12 mouse cellular contexts compared by ENCODE assay signal in the genomic region with DNA sequence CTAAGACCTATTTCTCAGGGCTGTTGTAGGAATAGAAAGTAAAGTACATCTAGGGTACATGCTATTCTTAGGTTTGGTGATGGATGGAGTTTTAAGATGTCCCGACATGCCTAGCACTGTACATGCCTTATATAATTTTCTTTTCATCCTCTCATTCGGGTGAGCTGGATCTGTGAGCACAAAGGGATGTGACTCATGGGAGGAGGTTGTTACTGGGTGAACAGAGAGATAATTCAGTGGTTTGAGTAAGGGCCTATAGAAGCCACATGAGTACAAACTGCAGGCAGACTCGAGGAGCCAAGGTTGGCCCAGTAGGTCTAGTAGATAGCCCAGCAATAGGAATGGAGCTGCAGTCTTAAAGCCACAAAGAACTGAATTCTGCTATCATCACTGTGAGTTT.
"Had no signal": no experiment of that assay in that cellular context is flagged by ENCODE, and none has a peak within 500 bp of the region (broad histone marks: within the 10 kb centered on the region; RNA-seq: fewer than 3 reads in every experiment).

No protein-coding gene starts in this region.

- H3K27me3 ChIP-seq: limb, embryonic 13.5 days had no signal

- H3K9me3 ChIP-seq: limb, embryonic 13.5 days; midbrain, embryonic 12.5 days had no signal

- H3K36me3 ChIP-seq: limb, embryonic 13.5 days; midbrain, embryonic 12.5 days had no signal

- H3K4me3 ChIP-seq: limb, embryonic 13.5 days; midbrain, embryonic 12.5 days had no signal

- H3K27ac ChIP-seq: kidney, postnatal 0 days; limb, embryonic 13.5 days; liver, embryonic 14.5 days; midbrain, embryonic 12.5 days had no signal

- DNase-seq: kidney, postnatal 36 days; layer of hippocampus, adult 9-11 months; layer of hippocampus, postnatal 36 days; lung, adult 18-20 months; right cerebral cortex, postnatal 4 days; spleen, adult 18-20 months; thymus, postnatal 4 days had no signal

- H3K9ac ChIP-seq: limb, embryonic 13.5 days; liver, embryonic 14.5 days; midbrain, embryonic 12.5 days had no signal

- ATAC-seq: midbrain, embryonic 16.5 days had no signal

- H3K4me2 ChIP-seq: limb, embryonic 13.5 days; midbrain, embryonic 12.5 days had no signal
